Mouse (Mus musculus) liver, embryonic 14.5 days (tissue): ENCODE data around the gene Bcat1. TPM values are rescaled to one million over a fixed set of nuclear protein-coding genes. Genes with fewer than 3 reads are reported as not detected.
A peak's percentile ranks its signal among the peaks of the same experiment; 100 is the strongest.

Experiments
- ATAC-seq: fragments of 200-750 bp; cut with Nextera tagmentation; 2 replicates; pipeline ENCODE4 v1.8.0; 2017; ENCODE audit warnings: moderate number of reproducible peaks, mild to moderate bottlenecking, moderate library complexity; ENCODE audit not compliant: insufficient read depth
- DNase-seq, 3 experiments: peaks; one replicate each; pipeline ENCODE4 v3.0.0-alpha.2; 2012 to 2013; ENCODE audit warnings: low read depth in 3 of 3, low spot score in 3 of 3
- H3K27ac ChIP-seq: fragments of 300-500 bp; sonication (generic); 2 replicates; pipeline ENCODE4 v1.5.1; 2014; ENCODE audit warnings: moderate library complexity, mild to moderate bottlenecking, control low read depth, inconsistent platforms
- H3K27me3 ChIP-seq: fragments of 300-500 bp; sonication (generic); 2 replicates; pipeline ENCODE4 v1.6.1; 2014; ENCODE audit warnings: mild to moderate bottlenecking, low read length, moderate library complexity; ENCODE audit not compliant: control insufficient read depth, insufficient read depth
- H3K36me3 ChIP-seq: fragments of 300-500 bp; sonication (generic); replicated peaks from 2 replicates; pipeline ENCODE4 v1.6.1; 2014; ENCODE audit warnings: low read depth; ENCODE audit not compliant: control insufficient read depth, insufficient read depth
- H3K4me1 ChIP-seq, 2 experiments: fragments of 200-500 bp in 1 of 2; fragments of 300-500 bp in 1 of 2; sonication (generic) in 1 of 2; replicated peaks; 2 replicates each; pipeline ENCODE4 v1.6.1; 2012 to 2014; ENCODE audit warnings: antibody characterized with exemption in 1 of 2, inconsistent platforms in 1 of 2, low read length in 1 of 2; ENCODE audit not compliant: control insufficient read depth in 2 of 2, insufficient read depth in 2 of 2
- H3K4me2 ChIP-seq: fragments of 300-500 bp; sonication (generic); 2 replicates; pipeline ENCODE4 v1.6.1; 2014; ENCODE audit warnings: low read depth, mild to moderate bottlenecking, control low read depth, moderate library complexity
- H3K4me3 ChIP-seq, 2 experiments: fragments of 200-500 bp in 1 of 2; fragments of 300-500 bp in 1 of 2; sonication (generic) in 1 of 2; 2 replicates each; pipeline ENCODE4 v1.5.1; 2012 to 2014; ENCODE audit warnings: low read depth in 2 of 2, low read length in 2 of 2, mild to moderate bottlenecking in 2 of 2, control low read depth in 1 of 2, inconsistent platforms in 1 of 2, moderate library complexity in 1 of 2; ENCODE audit not compliant: insufficient read depth in 1 of 2
- H3K9ac ChIP-seq: fragments of 300-500 bp; sonication (generic); replicated peaks from 2 replicates; pipeline ENCODE4 v1.6.1; 2014; ENCODE audit warnings: mild to moderate bottlenecking, control low read depth, moderate library complexity
- H3K9me3 ChIP-seq: fragments of 300-500 bp; sonication (generic); 2 replicates; pipeline ENCODE4 v1.6.1; 2016; ENCODE audit warnings: low read length, mixed read lengths; ENCODE audit not compliant: control insufficient read depth
- CTCF ChIP-seq: IDR thresholded peaks from 2 replicates; pipeline ENCODE4 v1.5.1; 2016; ENCODE audit warnings: antibody characterized with exemption, low read depth, control low read depth
- EP300 ChIP-seq: IDR thresholded peaks from 2 replicates; pipeline ENCODE4 v1.6.1; 2016; ENCODE audit warnings: antibody characterized with exemption, low read depth
- WGBS: fragments of 180-500 bp; shearing (Covaris S2); extraction: QIAGEN DNeasy Blood & Tissue Kit; methylation state at CpG from one replicate; pipeline ENCODE4 v1.1.7; 2014; ENCODE audit not compliant: insufficient replicate concordance; 5-methylcytosine and 5-hydroxymethylcytosine counted together
- polyA plus RNA-seq, 2 experiments: library from polyadenylated mRNA; depleted of rRNA in 1 of 2; stranded (reverse) in 1 of 2; unstranded in 1 of 2; fragments of >200 nt; fragmentation: Nextera tagmentation in 1 of 2; extraction: Ambion mirVana in 1 of 2; gene quantifications; 2 replicates each; pipeline versions ENCODE4 v1.2.1 to v1.2.3; 2012 to 2014

Gene Bcat1
- polyA plus RNA-seq, 2 experiments = 0.06 to 0.51 TPM

DNA sequence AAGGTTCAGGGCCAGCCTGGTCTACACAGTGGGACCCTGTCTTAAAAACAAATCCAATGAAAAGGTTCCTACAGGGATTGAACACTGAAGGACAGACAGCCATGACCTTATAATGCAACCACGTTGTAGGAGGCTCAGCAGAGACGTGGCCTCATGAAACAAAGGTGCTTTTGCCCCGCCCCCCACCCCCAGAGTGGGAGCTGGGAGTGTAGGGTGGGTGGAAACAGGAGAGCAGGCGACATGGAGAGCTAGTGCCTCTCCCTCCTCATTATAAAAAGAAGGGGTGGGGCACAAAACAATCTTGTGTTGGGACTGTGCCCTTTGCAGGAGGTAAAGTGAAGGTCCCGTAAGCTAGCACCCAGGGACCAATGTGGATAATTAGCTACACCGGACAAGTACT is 74.5 kb downstream of the Bcat1 start:
- ATAC-seq (no peak), DNase-seq (no peak)
- H3K27me3 ChIP-seq = no peaks in the 10 kb centered on the region
- H3K4me2 ChIP-seq = no peak overlapping the region
- H3K36me3 ChIP-seq = no peaks in the 10 kb centered on the region
- no peak overlapping the region for H3K27ac ChIP-seq
- WGBS = 59% methylated on average over 6 of the region's 6 CpGs
- TF ChIP-seq CTCF (no peak), EP300 (no peak)
- no peak overlapping the region for H3K9ac ChIP-seq
- 0 out of 4 replicates have a peak, but pooled peaks cover 0 to 2% of the 10 kb centered on the region in 2 experiments for H3K4me1 ChIP-seq
- no peak overlapping the region for H3K4me3 ChIP-seq
- H3K9me3 ChIP-seq = no peaks in the 10 kb centered on the region

DNA sequence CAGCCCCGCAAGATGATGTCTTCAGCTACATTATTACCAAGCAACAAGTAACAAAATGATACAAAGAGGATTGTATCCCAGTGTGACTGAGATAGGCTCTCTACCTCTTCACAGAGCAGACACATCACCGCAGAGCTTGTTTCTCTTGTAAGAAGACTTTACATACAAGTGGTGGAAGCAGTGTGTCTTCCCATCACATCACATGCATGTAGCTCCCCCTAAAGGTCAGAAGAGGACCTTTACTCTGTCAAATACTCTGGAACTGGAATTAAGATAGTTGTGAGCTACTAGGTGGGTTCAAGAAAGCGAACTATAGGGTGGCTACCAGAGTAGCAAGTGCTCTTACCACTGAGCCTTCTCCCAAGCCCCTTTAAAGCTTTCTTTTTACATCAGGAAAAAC is 78.8 kb downstream of the Bcat1 start:
- 68% methylated on average over 3 of the region's 3 CpGs for WGBS
- no peaks in the 10 kb centered on the region for H3K4me1 ChIP-seq
- TF ChIP-seq EP300 = no peak
- peak; percentile 41 for TF ChIP-seq CTCF

DNA sequence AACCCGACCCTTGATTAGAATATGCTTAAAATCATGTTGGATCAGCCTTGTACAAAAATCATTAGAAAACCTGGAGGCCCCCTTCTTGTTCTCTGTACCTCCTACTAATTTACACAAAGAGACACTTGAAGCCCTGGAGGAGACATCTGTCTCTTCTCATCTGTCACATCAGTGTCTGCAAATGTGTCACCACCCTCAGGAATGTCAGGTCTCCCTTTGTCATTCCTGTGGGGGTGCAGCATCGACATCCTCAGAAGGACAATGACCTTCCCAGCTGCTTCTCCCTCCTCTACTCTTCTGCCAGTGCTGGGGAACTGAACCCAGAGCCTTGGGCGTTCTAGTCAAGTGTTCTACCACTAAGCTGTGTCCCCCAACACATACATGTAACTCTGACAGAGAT is 83.9 kb downstream of the Bcat1 start:
- DNase-seq (no peak), ATAC-seq (no peak)
- Histone ChIP-seq H3K27ac (no peak overlapping the region), H3K9me3 (no peaks in the 10 kb centered on the region), H3K36me3 (no peaks in the 10 kb centered on the region), H3K4me1 (no peaks in the 10 kb centered on the region), H3K27me3 (no peaks in the 10 kb centered on the region), H3K4me3 (no peak overlapping the region), H3K9ac (no peak overlapping the region), H3K4me2 (no peak overlapping the region)
- TF ChIP-seq CTCF (no peak), EP300 (no peak)
- WGBS = 31% methylated on average over 3 of the region's 3 CpGs

More for the DNA sequence above, 78.8 kb downstream of the Bcat1 start:
- DNase-seq (no peak), ATAC-seq (no peak)
- H3K27ac ChIP-seq = no peak overlapping the region
- no peak overlapping the region for H3K4me2 ChIP-seq
- no peak overlapping the region for H3K9ac ChIP-seq
- H3K4me3 ChIP-seq = no peak overlapping the region
- H3K36me3 ChIP-seq = no peaks in the 10 kb centered on the region
- H3K9me3 ChIP-seq = no peaks in the 10 kb centered on the region
- H3K27me3 ChIP-seq = no peaks in the 10 kb centered on the region

DNA sequence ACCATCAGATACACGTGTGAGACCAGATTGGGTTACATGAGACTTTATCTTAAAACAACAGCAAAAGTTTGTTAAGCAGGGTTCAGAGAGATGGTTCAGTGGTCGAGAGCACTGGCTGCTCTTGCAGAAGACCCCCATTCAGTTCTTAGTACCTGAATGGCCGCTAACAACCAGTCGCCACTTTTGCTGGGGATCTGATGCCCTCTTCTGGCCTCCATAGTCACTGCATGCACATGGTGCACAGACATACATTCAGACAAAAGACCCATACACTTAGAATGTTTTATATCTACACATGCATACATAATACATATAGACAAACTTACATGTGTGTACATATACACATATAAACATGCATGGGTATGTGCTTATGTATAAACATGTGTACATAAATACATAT is 86.8 kb downstream of the Bcat1 start:
- DNase-seq (no peak), ATAC-seq (no peak)
- 69% methylated on average over 4 of the region's 4 CpGs for WGBS
- Histone ChIP-seq H3K4me3 (no peak overlapping the region), H3K27me3 (no peaks in the 10 kb centered on the region), H3K4me2 (no peak overlapping the region), H3K4me1 (no peaks in the 10 kb centered on the region), H3K9me3 (no peaks in the 10 kb centered on the region), H3K27ac (no peak overlapping the region), H3K9ac (no peak overlapping the region), H3K36me3 (no peaks in the 10 kb centered on the region)
- TF ChIP-seq EP300 (no peak), CTCF (peak; percentile 37)

DNA sequence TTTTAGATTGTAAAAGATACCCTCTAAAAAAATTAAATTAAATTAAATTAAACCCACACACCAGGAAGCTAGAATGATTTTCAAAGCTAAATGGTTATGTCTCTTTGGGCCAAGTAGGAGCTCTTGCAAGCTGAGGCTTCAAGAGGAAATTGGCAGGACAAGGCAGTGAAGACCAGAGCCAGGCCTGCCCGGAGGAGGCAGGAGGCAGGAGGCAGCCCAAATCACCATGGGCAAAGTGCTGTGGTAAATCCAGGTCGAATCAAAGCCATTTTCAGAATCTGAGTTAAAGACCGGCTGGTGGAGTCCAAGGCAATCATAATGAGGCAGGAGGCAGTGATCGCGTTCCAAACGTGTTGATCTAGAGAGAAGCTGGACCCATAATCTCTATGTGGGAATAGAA is 88.3 kb downstream of the Bcat1 start:
- Histone ChIP-seq H3K4me1 (no peaks in the 10 kb centered on the region), H3K4me2 (no peak overlapping the region), H3K36me3 (no peaks in the 10 kb centered on the region), H3K9me3 (no peaks in the 10 kb centered on the region), H3K9ac (no peak overlapping the region), H3K27ac (no peak overlapping the region), H3K27me3 (no peaks in the 10 kb centered on the region), H3K4me3 (no peak overlapping the region)
- WGBS = 73% methylated on average over 6 of the region's 6 CpGs
- ATAC-seq (no peak), DNase-seq (no peak)
- TF ChIP-seq CTCF (no peak), EP300 (no peak)

DNA sequence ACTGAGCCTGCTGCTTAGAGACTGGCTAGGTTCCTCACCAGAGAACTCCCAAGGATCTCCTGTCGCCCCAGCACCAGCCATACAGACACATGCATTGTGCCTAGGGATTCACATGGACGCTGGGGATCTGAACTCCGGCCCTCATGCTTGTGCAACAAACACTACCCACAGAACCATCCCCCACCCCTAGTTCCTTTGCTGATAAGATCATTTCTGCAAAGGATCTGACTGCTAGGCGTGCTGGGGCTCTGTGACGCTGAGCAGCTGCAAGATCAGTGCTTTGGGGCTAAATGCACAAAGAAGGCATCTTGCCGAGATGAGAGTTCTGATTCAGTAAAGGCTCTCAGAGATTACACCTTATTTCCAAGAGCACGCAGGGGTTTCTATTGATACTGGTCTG is 88.8 kb downstream of the Bcat1 start:
- no peaks in the 10 kb centered on the region for H3K9me3 ChIP-seq
- no peaks in the 10 kb centered on the region for H3K36me3 ChIP-seq
- H3K4me1 ChIP-seq = no peaks in the 10 kb centered on the region
- DNase-seq = no peak
- 46% methylated on average over 7 of the region's 7 CpGs for WGBS
- H3K27ac ChIP-seq = no peak overlapping the region
- H3K4me3 ChIP-seq = no peak overlapping the region
- no peak for TF ChIP-seq EP300
- TF ChIP-seq CTCF = no peak
- no peak for ATAC-seq
- no peak overlapping the region for H3K9ac ChIP-seq
- H3K4me2 ChIP-seq = no peak overlapping the region
- H3K27me3 ChIP-seq = no peaks in the 10 kb centered on the region
